Mouse (Mus musculus) MEL (cell line): ENCODE data around the gene Serpina5. TPM values are rescaled to one million over a fixed set of nuclear protein-coding genes. Genes with fewer than 3 reads are reported as not detected.

Experiments
- DNase-seq: peaks from one replicate; pipeline ENCODE4 v3.0.0; 2011; ENCODE audit warnings: low read depth, low spot score
- H3K27ac ChIP-seq: 2 replicates; pipeline ENCODE4 v1.5.1; 2012; ENCODE audit warnings: low read depth, mild to moderate bottlenecking, control low read depth, low read length, moderate library complexity; ENCODE audit not compliant: control insufficient read depth
- H3K27me3 ChIP-seq, 2 experiments: fragments of 150-350 bp in 1 of 2; sonication (generic) in 1 of 2; 2 replicates each; pipeline ENCODE4 v1.6.1; 2012; ENCODE audit warnings: low read length in 2 of 2, mild to moderate bottlenecking in 2 of 2, improper control_type of control experiment in 1 of 2, moderate library complexity in 1 of 2; ENCODE audit not compliant: insufficient read depth in 2 of 2, control insufficient read depth in 1 of 2
- H3K36me3 ChIP-seq, 2 experiments: 2 replicates each; pipeline ENCODE4 v1.6.1; 2012 to 2014; ENCODE audit warnings: low read length in 2 of 2, improper control_type of control experiment in 1 of 2, inconsistent platforms in 1 of 2, mild to moderate bottlenecking in 1 of 2; ENCODE audit not compliant: insufficient read depth in 2 of 2, control insufficient read depth in 1 of 2
- H3K4me1 ChIP-seq, 2 experiments: fragments of 150-350 bp in 1 of 2; sonication (generic) in 1 of 2; 2 replicates each; pipeline ENCODE4 v1.6.1; 2012; ENCODE audit warnings: low read length in 2 of 2, improper control_type of control experiment in 1 of 2, mild to moderate bottlenecking in 1 of 2; ENCODE audit not compliant: insufficient read depth in 2 of 2, control insufficient read depth in 1 of 2
- H3K4me3 ChIP-seq, 2 experiments: fragments of 150-350 bp in 1 of 2; sonication (generic) in 1 of 2; 2 replicates each; pipeline ENCODE4 v1.5.1; 2012; ENCODE audit warnings: low read depth in 2 of 2, low read length in 2 of 2, mild to moderate bottlenecking in 2 of 2, moderate library complexity in 2 of 2, control low read depth in 1 of 2, improper control_type of control experiment in 1 of 2; ENCODE audit not compliant: control insufficient read depth in 1 of 2, insufficient read depth in 1 of 2
- H3K79me2 ChIP-seq: 2 replicates; pipeline ENCODE4 v1.6.1; 2012; ENCODE audit warnings: mild to moderate bottlenecking, low read length, moderate library complexity; ENCODE audit not compliant: control insufficient read depth, poor library complexity, insufficient read depth
- H3K9ac ChIP-seq: 2 replicates; pipeline ENCODE4 v1.6.1; 2012; ENCODE audit warnings: low read depth, mild to moderate bottlenecking, control low read depth, low read length, moderate library complexity; ENCODE audit not compliant: control insufficient read depth, poor library complexity, severe bottlenecking
- H3K9me3 ChIP-seq: fragments of 150-350 bp; sonication (generic); replicated peaks from 2 replicates; pipeline ENCODE4 v1.6.1; 2012; ENCODE audit warnings: mild to moderate bottlenecking, low read length, improper control_type of control experiment, moderate library complexity; ENCODE audit not compliant: insufficient read depth
- CHD1 ChIP-seq: IDR thresholded peaks from 2 replicates; pipeline ENCODE4 v1.6.1; 2012; ENCODE audit warnings: low read depth, mild to moderate bottlenecking, inconsistent platforms, low read length, improper control_type of control experiment
- CTCF ChIP-seq, 3 experiments: IDR thresholded peaks in 2 of 3; conservative IDR thresholded peaks in 1 of 3; 2 replicates each; pipeline ENCODE4 v1.5.1; 2011 to 2012; ENCODE audit warnings: low read length in 3 of 3, low read depth in 2 of 3, mild to moderate bottlenecking in 2 of 3, improper control_type of control experiment in 1 of 3, inconsistent platforms in 1 of 3, mixed read lengths in 1 of 3, moderate library complexity in 1 of 3; ENCODE audit not compliant: control insufficient read depth in 1 of 3, insufficient read depth in 1 of 3, poor library complexity in 1 of 3, severe bottlenecking in 1 of 3
- EP300 ChIP-seq, 2 experiments: IDR thresholded peaks; 2 replicates each; pipeline ENCODE4 v1.6.1; 2011; ENCODE audit warnings: improper control_type of control experiment in 2 of 2, low read length in 2 of 2, low read depth in 1 of 2, mild to moderate bottlenecking in 1 of 2
- GATA1 ChIP-seq: IDR thresholded peaks from 2 replicates; pipeline ENCODE4 v1.6.1; 2011; ENCODE audit warnings: low read depth, low read length, improper control_type of control experiment
- HCFC1 ChIP-seq: IDR thresholded peaks from 2 replicates; pipeline ENCODE4 v1.6.1; 2012; ENCODE audit warnings: low read depth, mild to moderate bottlenecking, inconsistent platforms, low read length, improper control_type of control experiment, moderate library complexity
- MAFK ChIP-seq: IDR thresholded peaks from 2 replicates; pipeline ENCODE4 v1.6.1; 2011; ENCODE audit warnings: low read depth, mild to moderate bottlenecking, low read length, improper control_type of control experiment, borderline replicate concordance
- MAX ChIP-seq: IDR thresholded peaks from 2 replicates; pipeline ENCODE4 v1.6.1; 2011; ENCODE audit warnings: low read length, improper control_type of control experiment
- MEF2A ChIP-seq: IDR thresholded peaks from 2 replicates; pipeline ENCODE4 v1.6.1; 2014; ENCODE audit warnings: low read depth, mild to moderate bottlenecking, inconsistent platforms, low read length, improper control_type of control experiment; ENCODE audit not compliant: poor library complexity, insufficient replicate concordance, severe bottlenecking; ENCODE audit errors: extremely low read depth
- MYC ChIP-seq: IDR thresholded peaks from 2 replicates; pipeline ENCODE4 v1.6.1; 2011; ENCODE audit warnings: low read depth, mild to moderate bottlenecking, low read length, improper control_type of control experiment, moderate library complexity
- POLR2AphosphoS2 ChIP-seq: IDR thresholded peaks from 2 replicates; pipeline ENCODE4 v1.6.1; 2011; ENCODE audit warnings: low read length, improper control_type of control experiment
- POLR2AphosphoS5 ChIP-seq: IDR thresholded peaks from 2 replicates; pipeline ENCODE4 v1.6.1; 2012; ENCODE audit warnings: low read depth, borderline replicate concordance, mild to moderate bottlenecking, inconsistent platforms, low read length, moderate library complexity, mixed read lengths
- RCOR1 ChIP-seq: IDR thresholded peaks from 2 replicates; pipeline ENCODE4 v1.6.1; 2012; ENCODE audit warnings: low read depth, mild to moderate bottlenecking, inconsistent platforms, low read length, improper control_type of control experiment
- SMC3 ChIP-seq: IDR thresholded peaks from 2 replicates; pipeline ENCODE4 v1.6.1; 2011; ENCODE audit warnings: low read depth, low read length, improper control_type of control experiment
- TAL1 ChIP-seq: IDR thresholded peaks from 2 replicates; pipeline ENCODE4 v1.6.1; 2012; ENCODE audit warnings: mild to moderate bottlenecking, inconsistent platforms, low read length, moderate library complexity, mixed read lengths
- TBP ChIP-seq: IDR thresholded peaks from 2 replicates; pipeline ENCODE4 v1.8.0; 2011; ENCODE audit warnings: low read depth, low read length, improper control_type of control experiment
- TCF12 ChIP-seq: IDR thresholded peaks from 2 replicates; pipeline ENCODE4 v1.6.1; 2014; ENCODE audit warnings: low read depth, mild to moderate bottlenecking, inconsistent platforms, low read length, improper control_type of control experiment, moderate library complexity
- USF1 ChIP-seq: IDR thresholded peaks from 2 replicates; pipeline ENCODE4 v1.6.1; 2014; ENCODE audit warnings: low read depth, mild to moderate bottlenecking, inconsistent platforms, low read length, improper control_type of control experiment, moderate library complexity
- ZC3H11A ChIP-seq: IDR thresholded peaks from 2 replicates; pipeline ENCODE4 v1.6.1; 2012; ENCODE audit warnings: low read depth, mild to moderate bottlenecking, inconsistent platforms, low read length, improper control_type of control experiment
- ZKSCAN1 ChIP-seq: IDR thresholded peaks from 2 replicates; pipeline ENCODE4 v1.6.1; 2012; ENCODE audit warnings: low read depth, mild to moderate bottlenecking, inconsistent platforms, low read length, improper control_type of control experiment, moderate library complexity
- ZNF384 ChIP-seq: IDR thresholded peaks from 2 replicates; pipeline ENCODE4 v1.6.1; 2012; ENCODE audit warnings: low read depth, mild to moderate bottlenecking, inconsistent platforms, low read length, improper control_type of control experiment
- polyA plus RNA-seq, 2 experiments: library from polyadenylated mRNA; stranded (reverse) in 1 of 2; unstranded in 1 of 2; fragments of >175 nt in 1 of 2; fragments of >200 nt in 1 of 2; gene quantifications; 2 replicates each; pipeline versions ENCODE4 v1.2.1 to v1.2.4; 2012; ENCODE audit warnings: low replicate concordance in 2 of 2, low read depth in 1 of 2; ENCODE audit not compliant: insufficient read length in 2 of 2, insufficient read depth in 1 of 2, missing spikeins in 1 of 2
- total RNA-seq: library from RNA; depleted of rRNA; stranded (reverse); fragments of 300-350 nt; gene quantifications from 2 replicates; pipeline ENCODE4 v1.2.3, GENCODE M21; 2012

Gene Serpina5
- total and polyA plus RNA-seq, 3 experiments, result not detected

GRCm38 (mm10) chr12:104105847-104106246, 4.9 kb downstream of the Serpina5 start:
- no peak for DNase-seq
- no peak for TF ChIP-seq MAFK
- TF ChIP-seq ZNF384, result no peak
- TF ChIP-seq POLR2AphosphoS2, result no peak
- TF ChIP-seq HCFC1, result no peak
- TF ChIP-seq TBP, result no peak
- TF ChIP-seq ZC3H11A, result no peak
- no peak for TF ChIP-seq POLR2AphosphoS5
- TF ChIP-seq CTCF (IDR thresholded peaks at IDR 0.05 in 2 of 3, conservative IDR thresholded peaks at IDR 0.05 in 1 of 3; ENCODE audit: control insufficient read depth in 1 of 3, insufficient read depth in 1 of 3, low read depth in 2 of 3, low read length in 3 of 3, poor library complexity in 1 of 3, severe bottlenecking in 1 of 3), result no peak
- TF ChIP-seq USF1, result no peak
- no peak overlapping the region for H3K9ac ChIP-seq
- H3K27me3 ChIP-seq, result no peaks in the 10 kb centered on the region
- no peak overlapping the region for H3K27ac ChIP-seq
- H3K4me1 ChIP-seq, result no peaks in the 10 kb centered on the region
- no peaks in the 10 kb centered on the region for H3K9me3 ChIP-seq
- H3K36me3 ChIP-seq, result no peaks in the 10 kb centered on the region
- no peak overlapping the region for H3K4me3 ChIP-seq
- no peaks in the 10 kb centered on the region for H3K79me2 ChIP-seq

- no peak for DNase-seq
- TF ChIP-seq EP300 (IDR thresholded peaks at IDR 0.05; ENCODE audit: low read depth in 1 of 2, low read length in 2 of 2) (no peak), ZKSCAN1 (no peak), TAL1 (no peak), CTCF (IDR thresholded peaks at IDR 0.05 in 2 of 3, conservative IDR thresholded peaks at IDR 0.05 in 1 of 3; ENCODE audit: control insufficient read depth in 1 of 3, insufficient read depth in 1 of 3, low read depth in 2 of 3, low read length in 3 of 3, poor library complexity in 1 of 3, severe bottlenecking in 1 of 3) (no peak), RCOR1 (no peak), SMC3 (no peak), MEF2A (no peak), POLR2AphosphoS5 (no peak), TCF12 (no peak), CHD1 (no peak), MAFK (no peak), GATA1 (no peak), MYC (no peak), MAX (no peak)
- TF ChIP-seq, all 39 proteins: peak for 0
- H3K9me3 ChIP-seq, result no peaks in the 10 kb centered on the region
- no peak overlapping the region for H3K4me3 ChIP-seq
- H3K36me3 ChIP-seq, result no peaks in the 10 kb centered on the region
- H3K79me2 ChIP-seq, result no peaks in the 10 kb centered on the region
- no peaks in the 10 kb centered on the region for H3K27me3 ChIP-seq
- H3K27ac ChIP-seq, result no peak overlapping the region
- H3K9ac ChIP-seq, result no peak overlapping the region
- no peaks in the 10 kb centered on the region for H3K4me1 ChIP-seq
These were observed 6.0 kb downstream of the Serpina5 start for GRCm38 (mm10) chr12:104106919-104107318.
